Mouse (Mus musculus) urinary bladder, adult 18-20 months (tissue): ENCODE measurements at regions not wholly inside any gene's neighbourhood (a gene's known extent, or its start where the extent isn't known, plus 50 kb on each side); places are given as distances from the start of the nearest gene placed in this dataset.
A peak's percentile ranks its signal among the peaks of the same experiment; 100 is the strongest.

Experiments used
- DNase-seq, 2 experiments: peaks; one replicate each; pipeline ENCODE4 v3.0.0; 2022; ENCODE audit warnings: low spot score in 2 of 2, mixed read lengths in 2 of 2

GRCm38 (mm10) chr10:56587205-56587604 is 210.1 kb downstream of the Gja1 start:
- no peak for DNase-seq

- no peak for DNase-seq
These were observed 220.3 kb downstream of the Gja1 start for GRCm38 (mm10) chr10:56597382-56597781.

- DNase-seq: no peak
These were observed 221.1 kb downstream of the Gja1 start for GRCm38 (mm10) chr10:56598191-56598590.

- DNase-seq: no peak
These were observed 222.8 kb downstream of the Gja1 start for GRCm38 (mm10) chr10:56599923-56600322.

- DNase-seq: peak; percentile 12 to 15
These were observed 234.6 kb downstream of the Gja1 start for GRCm38 (mm10) chr10:56611564-56612288.

- DNase-seq: no peak
These were observed 265.5 kb downstream of the Gja1 start for GRCm38 (mm10) chr10:56642656-56643055.

- DNase-seq: no peak
These were observed 266.4 kb downstream of the Gja1 start for GRCm38 (mm10) chr10:56643376-56644135.

GRCm38 (mm10) chr10:56660501-56660900 is 283.4 kb downstream of the Gja1 start:
- DNase-seq: no peak

GRCm38 (mm10) chr10:56673919-56674318 is 296.8 kb downstream of the Gja1 start:
- DNase-seq: no peak

- no peak for DNase-seq
These were observed 305.8 kb downstream of the Gja1 start for GRCm38 (mm10) chr10:56682901-56683300.

- no peak for DNase-seq
These were observed 308.6 kb downstream of the Gja1 start for GRCm38 (mm10) chr10:56685655-56686250.

- DNase-seq: no peak
These were observed 314.3 kb downstream of the Gja1 start for GRCm38 (mm10) chr10:56691467-56691866.

- no peak for DNase-seq
These were observed 318.0 kb downstream of the Gja1 start for GRCm38 (mm10) chr10:56695100-56695499.

GRCm38 (mm10) chr10:56700126-56700525 is 323.0 kb downstream of the Gja1 start:
- no peak for DNase-seq

GRCm38 (mm10) chr10:56708411-56708810 is 331.3 kb downstream of the Gja1 start:
- DNase-seq: no peak

- no peak for DNase-seq
These were observed 331.8 kb downstream of the Gja1 start for GRCm38 (mm10) chr10:56708886-56709285.

- DNase-seq: no peak
These were observed 335.5 kb downstream of the Gja1 start for GRCm38 (mm10) chr10:56712611-56713105.

- DNase-seq: no peak
These were observed 359.9 kb downstream of the Gja1 start for GRCm38 (mm10) chr10:56737073-56737472.

GRCm38 (mm10) chr10:56739621-56740020 is 362.5 kb downstream of the Gja1 start:
- no peak for DNase-seq

- no peak for DNase-seq
These were observed 375.0 kb downstream of the Gja1 start for GRCm38 (mm10) chr10:56752134-56752533.

- DNase-seq: no peak
These were observed 376.4 kb downstream of the Gja1 start for GRCm38 (mm10) chr10:56753576-56753975.

GRCm38 (mm10) chr10:56754546-56755175 is 377.5 kb downstream of the Gja1 start:
- DNase-seq: no peak
